Mouse (Mus musculus): ENCODE results near the gene Sox5.

DNA sequence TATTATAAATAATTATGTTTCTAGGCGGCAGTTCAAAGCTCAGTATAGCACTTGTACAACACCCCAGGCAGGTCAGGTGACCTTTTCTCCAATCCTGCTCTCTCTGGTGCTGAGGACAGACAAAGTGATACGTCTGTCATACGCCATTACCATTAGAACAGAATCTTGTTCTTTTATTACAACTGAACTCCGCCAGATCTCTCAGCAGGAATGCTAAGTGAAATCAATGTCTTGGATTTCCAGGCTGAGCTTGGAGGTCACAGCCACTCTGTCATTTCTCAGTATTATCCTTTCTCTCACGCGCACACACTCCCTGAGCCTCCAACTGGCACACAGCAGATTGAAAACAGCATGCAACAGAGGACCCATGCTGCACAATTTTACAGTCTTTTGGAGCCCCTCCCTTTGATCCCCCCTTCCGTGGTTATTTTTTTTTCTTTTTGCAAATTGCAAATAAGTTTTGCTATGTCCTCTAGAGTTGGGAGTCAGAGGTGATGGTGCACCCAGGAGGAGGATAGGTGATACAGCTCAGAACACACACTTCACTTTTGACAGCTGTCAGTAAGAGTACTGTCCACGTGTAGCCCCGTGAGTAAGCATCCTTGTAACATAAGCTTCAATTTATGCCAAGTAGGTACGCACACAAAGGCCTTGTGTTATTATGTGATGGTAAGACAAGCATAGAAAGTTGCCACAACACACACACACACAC is 877.6 kb downstream of the Sox5 start:
- no peak for TF ChIP-seq POLR2A (IDR thresholded peaks at IDR 0.05; ENCODE audit: low read depth, low read length)
- no peak for TF ChIP-seq CTCF (IDR thresholded peaks at IDR 0.05; ENCODE audit: extremely low read depth, insufficient read depth, insufficient read length, insufficient replicate concordance)

All from spleen, adult 2 months (tissue).